Mouse (Mus musculus): ENCODE results near the gene Polr3gl. TPM values are rescaled to one million over a fixed set of nuclear protein-coding genes. Genes with fewer than 3 reads are reported as not detected.

Gene Polr3gl
- polyA plus RNA-seq, 1 experiment from 2014 or later: 36.4 TPM

DNA sequence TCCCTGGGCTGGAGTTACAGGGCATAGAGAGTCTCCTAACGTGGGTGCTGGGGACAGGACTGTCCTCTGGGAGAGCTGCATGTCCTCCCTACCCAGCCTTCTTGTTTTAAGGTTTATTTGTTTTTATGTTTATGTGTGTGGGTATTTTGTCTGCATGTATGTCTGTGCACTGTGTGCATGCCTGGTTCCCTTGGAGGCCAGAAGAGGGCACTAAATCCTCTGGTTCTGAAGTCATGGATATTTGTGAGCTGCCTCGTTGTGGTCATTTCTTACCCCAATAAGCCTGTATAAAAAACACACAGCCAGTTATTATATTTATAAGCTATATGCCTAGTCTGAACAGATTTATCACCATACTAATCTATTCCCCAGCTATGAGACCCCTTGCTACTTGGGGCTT lies 59.7 kb downstream of the Polr3gl start:
- no peaks in the 10 kb centered on the region; the same call in 1 of the 2 replicates for H3K27me3 ChIP-seq (ENCODE audit: control insufficient read depth, insufficient read depth, low read length)
- no peak overlapping the region for H3K9ac ChIP-seq (ENCODE audit: low read length)
- no peak overlapping the region for H3K27ac ChIP-seq (ENCODE audit: low read length)
- WGBS: 59% methylated on average over 2 of the region's 2 CpGs
- H3K4me2 ChIP-seq (ENCODE audit: low read depth, low read length): no peak overlapping the region
- no peak for ATAC-seq (replicated peaks; ENCODE audit: extremely low read depth, insufficient read depth, low FRiP score)
- H3K36me3 ChIP-seq (ENCODE audit: control insufficient read depth, insufficient read depth): no peaks in the 10 kb centered on the region; the same call in 1 of the 2 replicates
- H3K4me3 ChIP-seq (ENCODE audit: low read length): no peak overlapping the region
- no peaks in the 10 kb centered on the region for H3K4me1 ChIP-seq (ENCODE audit: control insufficient read depth, insufficient read depth, low read length)
- H3K9me3 ChIP-seq (replicated peaks; ENCODE audit: control insufficient read depth, low read length): no peaks in the 10 kb centered on the region

DNA sequence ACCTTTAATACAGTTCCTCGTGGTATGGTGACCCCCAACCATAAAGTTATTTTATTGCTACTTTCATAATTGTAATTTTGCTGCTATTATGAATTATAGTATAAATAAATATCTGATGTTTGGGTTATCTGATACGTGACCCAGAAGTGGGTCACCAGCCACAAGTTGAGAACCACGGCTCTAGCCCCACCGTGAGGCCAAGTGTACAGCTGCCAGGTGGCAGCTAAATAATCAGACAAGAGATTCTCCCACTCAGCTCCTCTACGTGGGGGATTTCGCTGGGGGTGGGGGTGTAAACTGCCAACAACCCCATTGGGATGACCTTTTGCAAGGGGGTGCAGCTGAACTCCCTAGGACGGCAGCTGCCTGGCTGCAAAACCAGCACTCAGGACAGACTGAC lies 61.9 kb downstream of the Polr3gl start:
- peaks cover 10% of the 10 kb centered on the region for H3K27me3 ChIP-seq (ENCODE audit: control insufficient read depth, insufficient read depth, low read length)
- H3K27ac ChIP-seq (ENCODE audit: low read length): no peak overlapping the region
- WGBS: 41% methylated on average over 7 of the region's 7 CpGs
- H3K4me2 ChIP-seq (ENCODE audit: low read depth, low read length): no peak overlapping the region
- H3K36me3 ChIP-seq (ENCODE audit: control insufficient read depth, insufficient read depth): no peaks in the 10 kb centered on the region; the same call in 1 of the 2 replicates
- no peak overlapping the region for H3K4me3 ChIP-seq (ENCODE audit: low read length)
- no peak for ATAC-seq (replicated peaks; ENCODE audit: extremely low read depth, insufficient read depth, low FRiP score)
- no peaks in the 10 kb centered on the region for H3K9me3 ChIP-seq (replicated peaks; ENCODE audit: control insufficient read depth, low read length)
- no peak overlapping the region for H3K9ac ChIP-seq (ENCODE audit: low read length)
- peaks cover 9% of the 10 kb centered on the region for H3K4me1 ChIP-seq (ENCODE audit: control insufficient read depth, insufficient read depth, low read length)

DNA sequence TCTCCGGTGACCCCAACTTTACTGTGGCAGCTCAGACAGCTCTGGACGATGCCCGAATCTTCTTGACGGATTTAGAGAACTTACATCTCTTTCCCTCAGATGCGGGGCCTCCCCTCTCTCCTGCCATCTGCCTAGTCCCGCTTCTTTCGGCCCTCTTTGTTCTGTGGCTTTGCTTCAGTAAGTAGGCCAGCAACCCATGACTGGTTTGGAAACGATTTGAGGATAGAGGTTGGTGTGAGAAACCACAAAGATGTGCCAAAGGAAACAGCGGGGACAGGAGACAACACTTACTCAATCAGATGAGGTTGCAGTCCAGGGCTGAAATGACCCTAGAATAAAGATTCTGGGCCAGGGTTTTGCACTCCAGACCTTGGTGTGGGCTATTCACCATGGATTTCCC lies 65.5 kb downstream of the Polr3gl start:
- H3K27me3 ChIP-seq (ENCODE audit: control insufficient read depth, insufficient read depth, low read length): peaks cover 19% of the 10 kb centered on the region
- H3K4me1 ChIP-seq (ENCODE audit: control insufficient read depth, insufficient read depth, low read length): peaks cover 35% of the 10 kb centered on the region
- H3K27ac ChIP-seq (ENCODE audit: low read length): no peak overlapping the region
- H3K9ac ChIP-seq (ENCODE audit: low read length): no peak overlapping the region
- no peaks in the 10 kb centered on the region; the same call in 1 of the 2 replicates for H3K36me3 ChIP-seq (ENCODE audit: control insufficient read depth, insufficient read depth)
- no peak overlapping the region for H3K4me3 ChIP-seq (ENCODE audit: low read length)
- 61% methylated on average over 9 of the region's 9 CpGs for WGBS
- H3K9me3 ChIP-seq (replicated peaks; ENCODE audit: control insufficient read depth, low read length): no peaks in the 10 kb centered on the region
- ATAC-seq (replicated peaks; ENCODE audit: extremely low read depth, insufficient read depth, low FRiP score): no peak
- H3K4me2 ChIP-seq (ENCODE audit: low read depth, low read length): no peak overlapping the region

Other genes starting within 250 kb of the Polr3gl start
- gene BC107364, start 141.9 kb downstream of the Polr3gl start, polyA plus RNA-seq (2015; fragmentation: Nextera tagmentation; extraction: Ambion mirVana): 1.3 and 1.5 TPM in 2 replicates
- 8.5 and 10.9 TPM in 2 replicates for gene Hfe2, start 69.0 kb downstream of the Polr3gl start, polyA plus RNA-seq (2015; fragmentation: Nextera tagmentation; extraction: Ambion mirVana)
- gene Txnip, start 36.2 kb downstream of the Polr3gl start, polyA plus RNA-seq (2015; fragmentation: Nextera tagmentation; extraction: Ambion mirVana): 209 and 226 TPM in 2 replicates
- 1.3 and 1.4 TPM in 2 replicates for gene Gm16253, start 17.2 kb downstream of the Polr3gl start, polyA plus RNA-seq (2015; fragmentation: Nextera tagmentation; extraction: Ambion mirVana)
- gene Ankrd34a, start 2.5 kb upstream of the Polr3gl start, polyA plus RNA-seq (2015; fragmentation: Nextera tagmentation; extraction: Ambion mirVana): 6.9 and 7.2 TPM in 2 replicates
- gene Lix1l, start 7.0 kb upstream of the Polr3gl start, polyA plus RNA-seq (2015; fragmentation: Nextera tagmentation; extraction: Ambion mirVana): 4.3 and 4.5 TPM in 2 replicates
- 83.8 and 86.4 TPM in 2 replicates for gene Rbm8a, start 35.8 kb upstream of the Polr3gl start, polyA plus RNA-seq (2015; fragmentation: Nextera tagmentation; extraction: Ambion mirVana)
- gene Pex11b, start 41.2 kb upstream of the Polr3gl start, polyA plus RNA-seq (2015; fragmentation: Nextera tagmentation; extraction: Ambion mirVana): 44.2 and 44.7 TPM in 2 replicates
- gene Gm42957, start 41.3 kb upstream of the Polr3gl start, polyA plus RNA-seq (2015; fragmentation: Nextera tagmentation; extraction: Ambion mirVana): 0.14 and 0.19 TPM in 2 replicates
- gene Itga10, start 51.4 kb upstream of the Polr3gl start, polyA plus RNA-seq (2015; fragmentation: Nextera tagmentation; extraction: Ambion mirVana): 0.83 and 1.1 TPM in 2 replicates
- gene Ankrd35, start 76.0 kb upstream of the Polr3gl start, polyA plus RNA-seq (2015; fragmentation: Nextera tagmentation; extraction: Ambion mirVana): 0.45 and 0.60 TPM in 2 replicates
- 33.6 and 37.5 TPM in 2 replicates for gene Pias3, start 102.2 kb upstream of the Polr3gl start, polyA plus RNA-seq (2015; fragmentation: Nextera tagmentation; extraction: Ambion mirVana)
- 6.2 and 8.8 TPM in 2 replicates for gene Nudt17, start 114.4 kb upstream of the Polr3gl start, polyA plus RNA-seq (2015; fragmentation: Nextera tagmentation; extraction: Ambion mirVana)
- gene Polr3c, start 133.4 kb upstream of the Polr3gl start, polyA plus RNA-seq (2015; fragmentation: Nextera tagmentation; extraction: Ambion mirVana): 28.1 and 31.0 TPM in 2 replicates
- 36.9 and 39.7 TPM in 2 replicates for gene Rnf115, start 133.5 kb upstream of the Polr3gl start, polyA plus RNA-seq (2015; fragmentation: Nextera tagmentation; extraction: Ambion mirVana)
- gene Pdzk1, start 235.1 kb upstream of the Polr3gl start, polyA plus RNA-seq (2015; fragmentation: Nextera tagmentation; extraction: Ambion mirVana): 0.98 TPM in 1 of 2 replicates, not detected in the other
- 2.3 and 5.5 TPM in 2 replicates for gene Cd160, start 235.2 kb upstream of the Polr3gl start, polyA plus RNA-seq (2015; fragmentation: Nextera tagmentation; extraction: Ambion mirVana)